Mouse (Mus musculus): Measurements from ENCODE around the gene Endod1.

GRCm38 (mm10) chr9:14398946-14399345, 17.6 kb upstream of the Endod1 start:
- no peak for TF ChIP-seq CTCF (IDR thresholded peaks at IDR 0.05; ENCODE audit: insufficient read depth, low read length)
- TF ChIP-seq POLR2A (IDR thresholded peaks at IDR 0.05; ENCODE audit: borderline replicate concordance, extremely low read depth, low read depth, low read length), result no peak

Measured in lung, adult 2 months (tissue).